Mouse (Mus musculus): ENCODE results near the gene Stx18. TPM values are rescaled to one million over a fixed set of nuclear protein-coding genes. Genes with fewer than 3 reads are reported as not detected.

Gene Stx18
- 45.4 TPM for polyA plus RNA-seq (2017; shearing (Covaris generic))

GRCm38 (mm10) chr5:38038710-38039592 lies at the start of gene Stx18:
Gene Stx18, plus strand, starts transcription at chr5:38038742.

DNA sequence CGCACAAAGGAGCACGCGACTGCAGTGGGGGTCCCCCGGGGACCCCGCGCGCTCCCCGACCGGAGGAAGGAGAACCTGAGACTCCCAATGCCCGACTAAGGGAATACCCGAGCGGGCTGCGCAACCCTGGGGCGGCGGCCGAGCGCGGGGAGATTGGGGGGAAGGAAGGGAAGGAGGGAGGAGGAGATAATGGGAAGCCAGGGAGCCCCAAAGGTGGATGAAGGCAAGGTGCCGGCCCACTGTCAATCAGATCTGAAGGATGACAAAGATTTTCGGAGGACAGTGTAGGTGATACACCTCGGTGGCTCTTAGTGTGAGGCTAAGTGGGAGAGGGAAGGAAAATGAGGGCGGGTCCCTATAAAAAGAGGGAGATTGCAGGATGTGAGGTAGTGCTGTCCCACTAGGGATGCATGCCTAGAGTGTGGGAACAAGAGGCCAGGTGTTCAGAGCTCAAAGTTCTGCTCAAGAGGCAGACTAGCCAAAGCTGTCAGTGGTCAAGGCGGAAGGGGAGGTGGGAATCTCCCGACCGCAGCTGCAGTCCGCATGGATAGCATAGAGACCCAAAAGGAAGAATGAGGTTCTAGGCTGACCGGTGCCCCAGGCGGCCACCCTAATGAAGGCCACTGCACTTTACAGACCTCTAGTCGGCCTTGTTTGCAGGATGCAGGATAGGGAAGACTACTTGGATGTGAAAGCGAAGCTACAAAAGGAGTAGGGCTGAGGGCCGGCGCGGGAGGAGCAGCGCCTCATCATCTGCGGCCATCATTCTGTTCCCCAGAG lies 121.3 kb downstream of the Stx18 start, which contains the start of gene Nsg1:
TSS of gene Nsg1 (minus strand) at position 274 of the 780 bp plus-strand sequence.

Other genes with a start within 250 kb of the Stx18 start
- not detected for gene Msx1, start 214.2 kb upstream of the Stx18 start, polyA plus RNA-seq (2017; shearing (Covaris generic))
- gene Nsg1, start 121.2 kb downstream of the Stx18 start, polyA plus RNA-seq (2017; shearing (Covaris generic)): 0.37 TPM
- 26.6 TPM for gene Zbtb49, start 181.7 kb downstream of the Stx18 start, polyA plus RNA-seq (2017; shearing (Covaris generic))
- 40.8 TPM for gene Lyar, start 181.7 kb downstream of the Stx18 start, polyA plus RNA-seq (2017; shearing (Covaris generic))
- 123 TPM for gene Tmem128, start 221.4 kb downstream of the Stx18 start, polyA plus RNA-seq (2017; shearing (Covaris generic))
- gene Otop1, start 237.2 kb downstream of the Stx18 start, polyA plus RNA-seq (2017; shearing (Covaris generic)): not detected